Mouse (Mus musculus) neural tube, embryonic 12.5 days (tissue): ENCODE data around the gene Phb2. TPM values are rescaled to one million over a fixed set of nuclear protein-coding genes. Genes with fewer than 3 reads are reported as not detected.

Experiments
- ATAC-seq: fragments of 200-750 bp; cut with Nextera tagmentation; 2 replicates; pipeline ENCODE4 v1.8.0; 2017; ENCODE audit warnings: low read depth, mild to moderate bottlenecking, moderate TSS enrichment, moderate library complexity; ENCODE audit not compliant: low FRiP score
- H3K27ac ChIP-seq: fragments of 300-500 bp; sonication (generic); 2 replicates; pipeline ENCODE4 v1.5.1; 2016
- H3K27me3 ChIP-seq: fragments of 300-500 bp; sonication (generic); replicated peaks from 2 replicates; pipeline ENCODE4 v1.6.1; 2016; ENCODE audit warnings: mild to moderate bottlenecking
- H3K36me3 ChIP-seq: fragments of 300-500 bp; sonication (generic); 2 replicates; pipeline ENCODE4 v1.6.1; 2016; ENCODE audit warnings: mild to moderate bottlenecking
- H3K4me1 ChIP-seq: fragments of 300-500 bp; sonication (generic); 2 replicates; pipeline ENCODE4 v1.6.1; 2016
- H3K4me2 ChIP-seq: fragments of 300-500 bp; sonication (generic); replicated peaks from 2 replicates; pipeline ENCODE4 v1.6.1; 2016; ENCODE audit warnings: mild to moderate bottlenecking
- H3K4me3 ChIP-seq: fragments of 300-500 bp; sonication (generic); 2 replicates; pipeline ENCODE4 v1.5.1; 2016
- H3K9ac ChIP-seq: fragments of 300-500 bp; sonication (generic); 2 replicates; pipeline ENCODE4 v1.6.1; 2016; ENCODE audit warnings: mild to moderate bottlenecking
- H3K9me3 ChIP-seq: fragments of 300-500 bp; sonication (generic); 2 replicates; pipeline ENCODE4 v1.6.1; 2016; ENCODE audit warnings: mild to moderate bottlenecking
- WGBS: fragments of 180-500 bp; shearing (Covaris S2); methylation state at CpG from one replicate; pipeline ENCODE4 v1.1.7; 2016; 5-methylcytosine and 5-hydroxymethylcytosine counted together
- polyA plus RNA-seq: library from polyadenylated mRNA; unstranded; fragments of >200 nt; fragmentation: Nextera tagmentation; extraction: Ambion mirVana; gene quantifications from 2 replicates; pipeline ENCODE4 v1.2.1, GENCODE M21; 2016

The Phb2 gene
- polyA plus RNA-seq, 1 experiment from 2014 or later = 312 TPM

- peak overlapping the region; percentile 97 for H3K4me2 ChIP-seq
- peak overlapping the region; percentile 94 for H3K4me3 ChIP-seq
- peaks cover 36% of the 10 kb centered on the region for H3K4me1 ChIP-seq
- H3K36me3 ChIP-seq = peaks cover 51% of the 10 kb centered on the region
- no peak for ATAC-seq
- H3K9ac ChIP-seq = peak overlapping the region; percentile 91
- 22% methylated on average over 11 of the region's 11 CpGs for WGBS
- H3K27ac ChIP-seq = 0 out of 2 replicates have a peak overlapping the region, but pooled peaks have one; percentile 38
- no peaks in the 10 kb centered on the region for H3K9me3 ChIP-seq
- H3K27me3 ChIP-seq = no peaks in the 10 kb centered on the region
These were observed 782 bp downstream of the Phb2 start for GRCm38 (mm10) chr6:124712918-124713317.

- no peak overlapping the region for H3K4me2 ChIP-seq
- H3K4me1 ChIP-seq = peaks cover 18% of the 10 kb centered on the region
- H3K9ac ChIP-seq = no peak overlapping the region
- ATAC-seq = no peak
- no peaks in the 10 kb centered on the region for H3K9me3 ChIP-seq
- no peak overlapping the region for H3K4me3 ChIP-seq
- H3K27ac ChIP-seq = no peak overlapping the region
- 71% methylated on average over 20 of the region's 20 CpGs for WGBS
- H3K27me3 ChIP-seq = no peaks in the 10 kb centered on the region
- peaks cover 44% of the 10 kb centered on the region for H3K36me3 ChIP-seq
These were observed 4.8 kb downstream of the Phb2 start for GRCm38 (mm10) chr6:124716864-124717490.

GRCm38 (mm10) chr6:124717968-124718367, 5.8 kb downstream of the Phb2 start:
- Histone ChIP-seq H3K36me3 (peaks cover 44% of the 10 kb centered on the region), H3K9me3 (no peaks in the 10 kb centered on the region), H3K27me3 (no peaks in the 10 kb centered on the region), H3K4me1 (peaks cover 14% of the 10 kb centered on the region), H3K4me2 (no peak overlapping the region), H3K4me3 (no peak overlapping the region), H3K27ac (no peak overlapping the region), H3K9ac (no peak overlapping the region)
- WGBS = 89% methylated on average over 13 of the region's 13 CpGs
- no peak for ATAC-seq

GRCm38 (mm10) chr6:124718703-124719102, 6.6 kb downstream of the Phb2 start:
- Histone ChIP-seq H3K36me3 (peaks cover 43% of the 10 kb centered on the region), H3K9me3 (no peaks in the 10 kb centered on the region), H3K27me3 (no peaks in the 10 kb centered on the region), H3K9ac (no peak overlapping the region), H3K27ac (no peak overlapping the region), H3K4me3 (no peak overlapping the region), H3K4me2 (no peak overlapping the region), H3K4me1 (peaks cover 6% of the 10 kb centered on the region)
- ATAC-seq = no peak
- 59% methylated on average over 16 of the region's 16 CpGs for WGBS

- no peaks in the 10 kb centered on the region for H3K9me3 ChIP-seq
- no peak overlapping the region for H3K9ac ChIP-seq
- no peak overlapping the region for H3K27ac ChIP-seq
- no peak for ATAC-seq
- H3K4me1 ChIP-seq = no peaks in the 10 kb centered on the region
- H3K27me3 ChIP-seq = no peaks in the 10 kb centered on the region
- WGBS = 75% methylated on average over 7 of the region's 7 CpGs
- H3K36me3 ChIP-seq = peaks cover 35% of the 10 kb centered on the region
- H3K4me3 ChIP-seq = no peak overlapping the region
- no peak overlapping the region for H3K4me2 ChIP-seq
These were observed 7.3 kb downstream of the Phb2 start for GRCm38 (mm10) chr6:124719354-124719978.

- Histone ChIP-seq H3K4me2 (no peak overlapping the region), H3K9me3 (no peaks in the 10 kb centered on the region), H3K27ac (no peak overlapping the region), H3K36me3 (peaks cover 21% of the 10 kb centered on the region), H3K4me1 (no peaks in the 10 kb centered on the region), H3K4me3 (no peak overlapping the region), H3K9ac (no peak overlapping the region), H3K27me3 (no peaks in the 10 kb centered on the region)
- no peak for ATAC-seq
- 64% methylated on average over 11 of the region's 11 CpGs for WGBS
These were observed 8.8 kb downstream of the Phb2 start for GRCm38 (mm10) chr6:124720904-124721303.

GRCm38 (mm10) chr6:124722876-124723473, 10.8 kb downstream of the Phb2 start:
- 83% methylated on average over 6 of the region's 6 CpGs for WGBS
- Histone ChIP-seq H3K9ac (no peak overlapping the region), H3K27me3 (no peaks in the 10 kb centered on the region)

GRCm38 (mm10) chr6:124723541-124723940, 11.4 kb downstream of the Phb2 start:
- Histone ChIP-seq H3K36me3 (no peaks in the 10 kb centered on the region), H3K4me3 (no peak overlapping the region), H3K27ac (no peak overlapping the region), H3K4me2 (no peak overlapping the region), H3K9me3 (no peaks in the 10 kb centered on the region), H3K4me1 (no peaks in the 10 kb centered on the region), H3K27me3 (no peaks in the 10 kb centered on the region), H3K9ac (no peak overlapping the region)
- no peak for ATAC-seq
- 79% methylated on average over 8 of the region's 8 CpGs for WGBS

More at GRCm38 (mm10) chr6:124722876-124723473, 10.8 kb downstream of the Phb2 start:
- Histone ChIP-seq H3K4me3 (no peak overlapping the region), H3K27ac (no peak overlapping the region), H3K9me3 (no peaks in the 10 kb centered on the region), H3K36me3 (peaks cover under 1% of the 10 kb centered on the region), H3K4me1 (no peaks in the 10 kb centered on the region), H3K4me2 (no peak overlapping the region)
- no peak for ATAC-seq

- H3K4me1 ChIP-seq = no peaks in the 10 kb centered on the region
- no peak for ATAC-seq
- no peak overlapping the region for H3K4me2 ChIP-seq
- no peaks in the 10 kb centered on the region for H3K36me3 ChIP-seq
- no peaks in the 10 kb centered on the region for H3K9me3 ChIP-seq
- 86% methylated on average over 10 of the region's 10 CpGs for WGBS
- H3K9ac ChIP-seq = no peak overlapping the region
- H3K4me3 ChIP-seq = no peak overlapping the region
- H3K27me3 ChIP-seq = no peaks in the 10 kb centered on the region
- H3K27ac ChIP-seq = no peak overlapping the region
These were observed 12.3 kb downstream of the Phb2 start for GRCm38 (mm10) chr6:124724472-124724871.

GRCm38 (mm10) chr6:124728621-124729020, 16.5 kb downstream of the Phb2 start:
- no peak overlapping the region for H3K27ac ChIP-seq
- ATAC-seq = no peak
- H3K4me3 ChIP-seq = no peak overlapping the region
- no peak overlapping the region for H3K9ac ChIP-seq
- H3K4me2 ChIP-seq = no peak overlapping the region
- H3K27me3 ChIP-seq = no peaks in the 10 kb centered on the region
- 0 out of 2 replicates have a peak, but pooled peaks cover 5% of the 10 kb centered on the region for H3K4me1 ChIP-seq
- no peaks in the 10 kb centered on the region for H3K9me3 ChIP-seq
- 93% methylated on average over 10 of the region's 10 CpGs for WGBS
- no peaks in the 10 kb centered on the region for H3K36me3 ChIP-seq

- 81% methylated on average over 8 of the region's 8 CpGs for WGBS
- Histone ChIP-seq H3K9me3 (no peaks in the 10 kb centered on the region), H3K4me3 (no peak overlapping the region), H3K9ac (no peak overlapping the region), H3K27ac (no peak overlapping the region), H3K36me3 (no peaks in the 10 kb centered on the region), H3K4me2 (no peak overlapping the region), H3K4me1 (0 out of 2 replicates have a peak, but pooled peaks cover 5% of the 10 kb centered on the region), H3K27me3 (no peaks in the 10 kb centered on the region)
- ATAC-seq = no peak
These were observed 17.9 kb downstream of the Phb2 start for GRCm38 (mm10) chr6:124729850-124730705.

- Histone ChIP-seq H3K4me1 (0 out of 2 replicates have a peak, but pooled peaks cover 5% of the 10 kb centered on the region), H3K4me3 (no peak overlapping the region), H3K27me3 (no peaks in the 10 kb centered on the region), H3K4me2 (no peak overlapping the region), H3K36me3 (no peaks in the 10 kb centered on the region), H3K9ac (no peak overlapping the region), H3K27ac (no peak overlapping the region), H3K9me3 (no peaks in the 10 kb centered on the region)
- ATAC-seq = no peak
- WGBS = 88% methylated on average over 7 of the region's 7 CpGs
These were observed 18.9 kb downstream of the Phb2 start for GRCm38 (mm10) chr6:124731038-124731437.
